In genomic region chr1:172585612-172586567, GRCm38 (mm10) we compare ENCODE assay signal across 14 mouse cellular contexts. TPM values are rescaled to one million over a fixed set of nuclear protein-coding genes. Genes with fewer than 3 reads are reported as not detected.
DNase-seq lines count a peak whose midpoint lies in the region; ATAC-seq lines count a peak whose summit lies in the region.
"Had no signal": no experiment of that assay in that cellular context is flagged by ENCODE, and none has a peak within 500 bp of the region (broad histone marks: within the 10 kb centered on the region; RNA-seq: fewer than 3 reads in every experiment).

No protein-coding gene starts in this region.

- H3K9me3 ChIP-seq in heart, embryonic 12.5 days (replicated peaks), result no peaks in the 10 kb centered on the region
- H3K9me3 ChIP-seq in hindbrain, embryonic 10.5 days, result no peaks in the 10 kb centered on the region
- no peaks in the 10 kb centered on the region for H3K9me3 ChIP-seq in midbrain, embryonic 16.5 days (replicated peaks; ENCODE audit: control insufficient read depth, low read length, poor library complexity, severe bottlenecking)
- H3K9me3 ChIP-seq: limb, embryonic 13.5 days had no signal

- ATAC-seq in heart, embryonic 12.5 days (ENCODE audit: insufficient number of reproducible peaks, low FRiP score), result no peak
- ATAC-seq in midbrain, embryonic 16.5 days, result peak; percentile 75

- no peak overlapping the region for H3K27ac ChIP-seq in heart, embryonic 12.5 days (ENCODE audit: poor library complexity, severe bottlenecking)
- no peak overlapping the region for H3K27ac ChIP-seq in hindbrain, embryonic 10.5 days
- peak overlapping the region; percentile 50 for H3K27ac ChIP-seq in midbrain, embryonic 16.5 days (ENCODE audit: low read length)
- H3K27ac ChIP-seq: limb, embryonic 13.5 days had no signal

- no peaks in the 10 kb centered on the region for H3K36me3 ChIP-seq in heart, embryonic 12.5 days
- no peaks in the 10 kb centered on the region for H3K36me3 ChIP-seq in hindbrain, embryonic 10.5 days
- no peaks in the 10 kb centered on the region for H3K36me3 ChIP-seq in midbrain, embryonic 16.5 days (ENCODE audit: control insufficient read depth, insufficient read depth, low read length)
- H3K36me3 ChIP-seq: limb, embryonic 13.5 days had no signal

- WGBS in heart, embryonic 12.5 days, result 20% methylated on average over 26 of the region's 26 CpGs
- 34% methylated on average over 26 of the region's 26 CpGs for WGBS in hindbrain, embryonic 10.5 days
- WGBS in midbrain, embryonic 16.5 days, result 9% methylated on average over 26 of the region's 26 CpGs

- H3K4me1 ChIP-seq in heart, embryonic 12.5 days (replicated peaks), result peaks cover 7% of the 10 kb centered on the region
- peaks cover 12% of the 10 kb centered on the region for H3K4me1 ChIP-seq in hindbrain, embryonic 10.5 days (replicated peaks)
- H3K4me1 ChIP-seq in midbrain, embryonic 16.5 days (ENCODE audit: control insufficient read depth, insufficient read depth, low read length), result peaks cover 11% of the 10 kb centered on the region

- peaks cover 24% of the 10 kb centered on the region for H3K27me3 ChIP-seq in heart, embryonic 12.5 days (replicated peaks)
- peaks cover 35% of the 10 kb centered on the region for H3K27me3 ChIP-seq in hindbrain, embryonic 10.5 days (ENCODE audit: insufficient read depth, poor library complexity, severe bottlenecking)
- H3K27me3 ChIP-seq in midbrain, embryonic 16.5 days (ENCODE audit: control insufficient read depth, insufficient read depth, low read depth, low read length), result no peaks in the 10 kb centered on the region

- H3K9ac ChIP-seq in heart, embryonic 12.5 days, result no peak overlapping the region
- H3K9ac ChIP-seq in midbrain, embryonic 16.5 days (ENCODE audit: low read depth, low read length), result peak overlapping the region; percentile 27; the same call in 1 of the 2 replicates
- H3K9ac ChIP-seq: limb, embryonic 13.5 days had no signal

- DNase-seq in heart, postnatal 36 days, result no peak
- DNase-seq in embryo, embryonic 9.5 days (ENCODE audit: extremely low spot score), result peak; percentile 30
- DNase-seq in hindbrain, embryonic 10.5 days (ENCODE audit: low spot score), result peak; percentile 14
- no peak for DNase-seq in left cerebral cortex, postnatal 25 days (ENCODE audit: low spot score in 2 of 2)
- no peak for DNase-seq in thymus, adult 18-20 months
- DNase-seq in kidney, postnatal 25 days, result no peak
- DNase-seq: kidney, adult 2 months; lung, postnatal 36 days had no signal

- intact Hi-C loops in heart, postnatal 36 days (cut with DNase I), result no loop called here
- intact Hi-C loops in left cerebral cortex, postnatal 25 days (cut with DNase I), result no loop called here

- peak overlapping the region; percentile 40 for H3K4me2 ChIP-seq in heart, embryonic 12.5 days
- peak overlapping the region; percentile 35 for H3K4me2 ChIP-seq in midbrain, embryonic 16.5 days (ENCODE audit: low read length)
- H3K4me2 ChIP-seq: limb, embryonic 13.5 days had no signal

- H3K4me3 ChIP-seq in heart, embryonic 12.5 days, result no peak overlapping the region; the same call in 1 of the 2 replicates
- H3K4me3 ChIP-seq in hindbrain, embryonic 10.5 days, result no peak overlapping the region
- no peak overlapping the region for H3K4me3 ChIP-seq in midbrain, embryonic 16.5 days (ENCODE audit: low read depth, low read length)
- H3K4me3 ChIP-seq: limb, embryonic 13.5 days had no signal

RNA-seq across cellular contexts. Expression of gene Slamf8, which starts 4.5 kb away (rescaled TPM):
- polyA plus RNA-seq in heart, embryonic 12.5 days (2016; fragmentation: Nextera tagmentation; extraction: Ambion mirVana), result not detected in 2 replicates
- total RNA-seq in heart, postnatal 36 days (2021), result under 1 TPM; 0.22 to 0.42 TPM
- 0.12 TPM in 1 of 2 replicates, not detected in the other for polyA plus RNA-seq in hindbrain, embryonic 10.5 days (2016; fragmentation: Nextera tagmentation; extraction: Ambion mirVana)
- polyA plus RNA-seq in midbrain, embryonic 16.5 days (2015; fragmentation: Nextera tagmentation; extraction: Ambion mirVana), result not detected in 2 replicates
- total RNA-seq in left cerebral cortex, postnatal 25 days (2021), result not detected
- total RNA-seq: common myeloid progenitor, adult 5-6 weeks had no signal
- polyA plus RNA-seq: testis, adult 2 months had no signal

RNA-seq across cellular contexts. Expression of gene Fcrl6, which starts 16.5 kb away (rescaled TPM):
- not detected in 2 replicates for polyA plus RNA-seq in heart, embryonic 12.5 days (2016; fragmentation: Nextera tagmentation; extraction: Ambion mirVana)
- total RNA-seq in heart, postnatal 36 days (2021), result not detected
- polyA plus RNA-seq in hindbrain, embryonic 10.5 days (2016; fragmentation: Nextera tagmentation; extraction: Ambion mirVana), result 0.21 TPM in 1 of 2 replicates, not detected in the other
- polyA plus RNA-seq in midbrain, embryonic 16.5 days (2015; fragmentation: Nextera tagmentation; extraction: Ambion mirVana), result 0.09 and 0.12 TPM in 2 replicates
- not detected for total RNA-seq in left cerebral cortex, postnatal 25 days (2021)
- total RNA-seq: common myeloid progenitor, adult 5-6 weeks; gastrocnemius, adult 18-20 months had no signal
- polyA plus RNA-seq: kidney, adult 2 months; testis, adult 2 months had no signal

RNA-seq across cellular contexts. Expression of gene Vsig8, which starts 30.2 kb away (rescaled TPM):
- polyA plus RNA-seq in heart, embryonic 12.5 days (2016; fragmentation: Nextera tagmentation; extraction: Ambion mirVana), result 0.24 and 0.33 TPM in 2 replicates
- total RNA-seq in heart, postnatal 36 days (2021), result not detected
- 0.15 TPM in 1 of 2 replicates, not detected in the other for polyA plus RNA-seq in hindbrain, embryonic 10.5 days (2016; fragmentation: Nextera tagmentation; extraction: Ambion mirVana)
- 0.72 and 1.3 TPM in 2 replicates for polyA plus RNA-seq in midbrain, embryonic 16.5 days (2015; fragmentation: Nextera tagmentation; extraction: Ambion mirVana)
- total RNA-seq in left cerebral cortex, postnatal 25 days (2021), result under 1 TPM; 0.32 to 0.37 TPM
- total RNA-seq: common myeloid progenitor, adult 5-6 weeks; gastrocnemius, adult 18-20 months had no signal

RNA-seq across cellular contexts. Expression of gene Dusp23, which starts 46.9 kb away (rescaled TPM):
- 11.3 and 11.6 TPM in 2 replicates for polyA plus RNA-seq in heart, embryonic 12.5 days (2016; fragmentation: Nextera tagmentation; extraction: Ambion mirVana)
- 10 to 100 TPM; 12.7 to 13.3 TPM for total RNA-seq in heart, postnatal 36 days (2021)
- 8.4 and 10.2 TPM in 2 replicates for polyA plus RNA-seq in hindbrain, embryonic 10.5 days (2016; fragmentation: Nextera tagmentation; extraction: Ambion mirVana)
- polyA plus RNA-seq in midbrain, embryonic 16.5 days (2015; fragmentation: Nextera tagmentation; extraction: Ambion mirVana), result 7.1 and 8.0 TPM in 2 replicates
- 1 to 10 TPM; 5.7 to 6.1 TPM for total RNA-seq in left cerebral cortex, postnatal 25 days (2021)

Comparison
In these comparisons a context has a peak if more than half of its experiments do, and no peak if none do; other contexts are left out.
1. DNase-seq: peak in embryo, embryonic 9.5 days (single experiment) and hindbrain, embryonic 10.5 days (single experiment); none in heart, postnatal 36 days (0 of 2), left cerebral cortex, postnatal 25 days (0 of 2), thymus, adult 18-20 months (0 of 2) and kidney, postnatal 25 days (0 of 2).